Mouse (Mus musculus): ENCODE results near the gene Plxnd1.

DNA sequence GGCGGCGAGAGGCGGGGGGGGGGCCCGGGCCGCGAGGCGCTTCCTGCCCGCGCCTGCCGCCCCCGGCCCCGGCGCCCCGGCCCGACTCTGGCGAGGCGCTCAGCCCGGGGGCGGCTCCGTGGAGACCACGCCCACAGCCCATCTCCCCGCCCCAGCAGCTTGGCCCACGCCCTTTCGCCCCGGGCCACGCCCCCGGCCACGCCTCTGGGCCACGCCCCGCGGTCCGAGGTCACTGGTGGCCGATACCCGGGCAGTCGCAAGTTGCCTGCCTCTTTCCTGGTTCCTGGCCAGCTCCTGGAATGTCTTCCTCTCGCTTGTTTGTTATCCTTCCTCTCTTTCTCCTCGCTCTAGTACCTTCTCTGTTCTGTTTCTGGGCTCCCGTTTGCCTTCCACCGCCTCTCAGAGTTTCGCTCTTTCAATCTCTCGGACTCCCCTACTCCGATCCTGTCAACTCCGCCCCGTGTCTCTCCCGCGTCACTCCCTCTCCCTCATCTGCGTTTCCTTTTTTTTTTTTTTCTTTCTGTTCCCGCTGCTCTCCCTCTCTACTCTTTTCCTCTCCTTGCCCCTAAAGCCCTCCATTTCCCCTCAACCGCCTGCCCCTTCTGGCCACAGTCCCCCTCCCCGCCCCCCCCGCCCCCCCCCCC lies at the start of gene Plxnd1:
- no peak for TF ChIP-seq CTCF (IDR thresholded peaks at IDR 0.05; ENCODE audit: low read depth)
- TF ChIP-seq EP300 (IDR thresholded peaks at IDR 0.05; ENCODE audit: low read depth): no peak

Measured in heart, postnatal 0 days (tissue).